Mouse (Mus musculus) brain, embryonic 14.5 days (tissue): ENCODE data around the gene Ndufs2.

Source experiments
- CTCF ChIP-seq: fragments of 200-500 bp; IDR thresholded peaks from 2 replicates; pipeline ENCODE4 v1.5.1; 2012; ENCODE audit warnings: inconsistent platforms, mild to moderate bottlenecking, moderate library complexity, borderline replicate concordance; ENCODE audit not compliant: insufficient read depth, insufficient read length; ENCODE audit errors: extremely low read depth
- POLR2A ChIP-seq: fragments of 200-500 bp; IDR thresholded peaks from 2 replicates; pipeline ENCODE4 v1.6.1; 2012; ENCODE audit warnings: mild to moderate bottlenecking, inconsistent platforms, borderline replicate concordance; ENCODE audit not compliant: poor library complexity, insufficient read depth, insufficient read length, severe bottlenecking; ENCODE audit errors: extremely low read depth

GRCm38 (mm10) chr1:171229750-171230149, 21.4 kb downstream of the Ndufs2 start:
- TF ChIP-seq CTCF (no peak), POLR2A (no peak)
